Mouse (Mus musculus): ENCODE results near the gene Hltf. TPM values are rescaled to one million over a fixed set of nuclear protein-coding genes. Genes with fewer than 3 reads are reported as not detected.

Gene Hltf
- polyA plus RNA-seq, 1 experiment, result not detected

GRCm38 (mm10) chr3:20125604-20126003 is 68.0 kb downstream of the Hltf start:
- Histone ChIP-seq H3K27ac (ENCODE audit: insufficient read depth, low read depth, low read length) (no peak overlapping the region), H3K4me1 (ENCODE audit: control insufficient read depth, insufficient read depth, low read length) (no peaks in the 10 kb centered on the region), H3K4me3 (ENCODE audit: insufficient read depth, low read depth, low read length) (no peak overlapping the region)
- WGBS, result 90% methylated on average over 5 of the region's 5 CpGs
- TF ChIP-seq POLR2A (IDR thresholded peaks at IDR 0.05; ENCODE audit: insufficient read depth, low read depth, low read length) (no peak), CTCF (IDR thresholded peaks at IDR 0.05; ENCODE audit: insufficient read depth, low read depth, low read length) (no peak)

- WGBS, result 83% methylated on average over 2 of the region's 2 CpGs
- no peaks in the 10 kb centered on the region; the same call in 1 of the 2 replicates for H3K4me1 ChIP-seq (ENCODE audit: control insufficient read depth, insufficient read depth, low read length)
- no peak for TF ChIP-seq POLR2A (IDR thresholded peaks at IDR 0.05; ENCODE audit: insufficient read depth, low read depth, low read length)
- no peak for TF ChIP-seq CTCF (IDR thresholded peaks at IDR 0.05; ENCODE audit: insufficient read depth, low read depth, low read length)
- H3K4me3 ChIP-seq (ENCODE audit: insufficient read depth, low read depth, low read length), result no peak overlapping the region
- no peak overlapping the region for H3K27ac ChIP-seq (ENCODE audit: insufficient read depth, low read depth, low read length)
Measured at GRCm38 (mm10) chr3:20127047-20127595, 69.5 kb downstream of the Hltf start.

- H3K27ac ChIP-seq (ENCODE audit: insufficient read depth, low read depth, low read length), result no peak overlapping the region
- TF ChIP-seq CTCF (IDR thresholded peaks at IDR 0.05; ENCODE audit: insufficient read depth, low read depth, low read length), result no peak
- TF ChIP-seq POLR2A (IDR thresholded peaks at IDR 0.05; ENCODE audit: insufficient read depth, low read depth, low read length), result no peak
- 86% methylated on average over 5 of the region's 5 CpGs for WGBS
- H3K4me1 ChIP-seq (ENCODE audit: control insufficient read depth, insufficient read depth, low read length), result no peaks in the 10 kb centered on the region; the same call in 1 of the 2 replicates
- H3K4me3 ChIP-seq (ENCODE audit: insufficient read depth, low read depth, low read length), result no peak overlapping the region
Measured at GRCm38 (mm10) chr3:20129491-20129890, 71.9 kb downstream of the Hltf start.

- 86% methylated on average over 8 of the region's 8 CpGs for WGBS
Measured at GRCm38 (mm10) chr3:20130456-20131349, 73.1 kb downstream of the Hltf start.

GRCm38 (mm10) chr3:20131350-20131720 is 73.7 kb downstream of the Hltf start:
- 88% methylated on average over 2 of the region's 2 CpGs for WGBS
- TF ChIP-seq CTCF (IDR thresholded peaks at IDR 0.05; ENCODE audit: insufficient read depth, low read depth, low read length), result no peak
- no peak for TF ChIP-seq POLR2A (IDR thresholded peaks at IDR 0.05; ENCODE audit: insufficient read depth, low read depth, low read length)
- Histone ChIP-seq H3K27ac (ENCODE audit: insufficient read depth, low read depth, low read length) (no peak overlapping the region), H3K4me3 (ENCODE audit: insufficient read depth, low read depth, low read length) (no peak overlapping the region), H3K4me1 (ENCODE audit: control insufficient read depth, insufficient read depth, low read length) (no peaks in the 10 kb centered on the region; the same call in 1 of the 2 replicates)

More at GRCm38 (mm10) chr3:20130456-20131349, 73.1 kb downstream of the Hltf start:
- Histone ChIP-seq H3K27ac (ENCODE audit: insufficient read depth, low read depth, low read length) (no peak overlapping the region), H3K4me1 (ENCODE audit: control insufficient read depth, insufficient read depth, low read length) (no peaks in the 10 kb centered on the region; the same call in 1 of the 2 replicates), H3K4me3 (ENCODE audit: insufficient read depth, low read depth, low read length) (no peak overlapping the region)
- TF ChIP-seq POLR2A (IDR thresholded peaks at IDR 0.05; ENCODE audit: insufficient read depth, low read depth, low read length) (no peak), CTCF (IDR thresholded peaks at IDR 0.05; ENCODE audit: insufficient read depth, low read depth, low read length) (no peak)

- Histone ChIP-seq H3K4me3 (ENCODE audit: insufficient read depth, low read depth, low read length) (no peak overlapping the region), H3K27ac (ENCODE audit: insufficient read depth, low read depth, low read length) (no peak overlapping the region), H3K4me1 (ENCODE audit: control insufficient read depth, insufficient read depth, low read length) (no peaks in the 10 kb centered on the region; the same call in 1 of the 2 replicates)
- no peak for TF ChIP-seq CTCF (IDR thresholded peaks at IDR 0.05; ENCODE audit: insufficient read depth, low read depth, low read length)
- TF ChIP-seq POLR2A (IDR thresholded peaks at IDR 0.05; ENCODE audit: insufficient read depth, low read depth, low read length), result no peak
- WGBS, result 85% methylated on average over 1 of the region's 1 CpGs
Measured at GRCm38 (mm10) chr3:20132731-20133130, 75.1 kb downstream of the Hltf start.

- TF ChIP-seq CTCF (IDR thresholded peaks at IDR 0.05; ENCODE audit: insufficient read depth, low read depth, low read length) (no peak), POLR2A (IDR thresholded peaks at IDR 0.05; ENCODE audit: insufficient read depth, low read depth, low read length) (no peak)
Measured at GRCm38 (mm10) chr3:20133745-20134144, 76.1 kb downstream of the Hltf start.

GRCm38 (mm10) chr3:20134545-20134944 is 76.9 kb downstream of the Hltf start:
- Histone ChIP-seq H3K4me1 (ENCODE audit: control insufficient read depth, insufficient read depth, low read length) (no peaks in the 10 kb centered on the region; the same call in 1 of the 2 replicates), H3K27ac (ENCODE audit: insufficient read depth, low read depth, low read length) (no peak overlapping the region), H3K4me3 (ENCODE audit: insufficient read depth, low read depth, low read length) (no peak overlapping the region)
- no peak for TF ChIP-seq CTCF (IDR thresholded peaks at IDR 0.05; ENCODE audit: insufficient read depth, low read depth, low read length)
- TF ChIP-seq POLR2A (IDR thresholded peaks at IDR 0.05; ENCODE audit: insufficient read depth, low read depth, low read length), result no peak
- WGBS, result 84% methylated on average over 3 of the region's 3 CpGs

More at GRCm38 (mm10) chr3:20133745-20134144, 76.1 kb downstream of the Hltf start:
- WGBS, result 84% methylated on average over 1 of the region's 1 CpGs
- H3K27ac ChIP-seq (ENCODE audit: insufficient read depth, low read depth, low read length), result no peak overlapping the region
- no peaks in the 10 kb centered on the region; the same call in 1 of the 2 replicates for H3K4me1 ChIP-seq (ENCODE audit: control insufficient read depth, insufficient read depth, low read length)
- H3K4me3 ChIP-seq (ENCODE audit: insufficient read depth, low read depth, low read length), result no peak overlapping the region
